Mouse (Mus musculus): ENCODE results near the gene Mrgprd. TPM values are rescaled to one million over a fixed set of nuclear protein-coding genes. Genes with fewer than 3 reads are reported as not detected.
A peak's percentile ranks its signal among the peaks of the same experiment; 100 is the strongest.

Mrgprd gene
- not detected in 2 replicates for polyA plus RNA-seq (2012; rRNA removed)

GRCm38 (mm10) chr7:145314785-145315411, at the start of gene Mrgprd:
TSS of gene Mrgprd (plus strand) at chr7:145314835.
- Histone ChIP-seq H3K27ac (ENCODE audit: insufficient read depth, low read depth, low read length) (no peak within 1 kb of the TSS), H3K27me3 (replicated peaks; ENCODE audit: control insufficient read depth, insufficient read depth, low read length) (no peaks in the 10 kb centered on the region), H3K4me1 (ENCODE audit: control insufficient read depth, insufficient read depth, low read length) (no peaks in the 10 kb centered on the region), H3K36me3 (ENCODE audit: control insufficient read depth, insufficient read depth, low read length) (no peaks in the 10 kb centered on the region), H3K4me3 (ENCODE audit: insufficient read depth, low read depth, low read length) (no peak within 1 kb of the TSS)
- DNase-seq: no peak
- TF ChIP-seq POLR2A (IDR thresholded peaks at IDR 0.05; ENCODE audit: low read depth, low read length) (no peak), CTCF (conservative IDR thresholded peaks at IDR 0.05; ENCODE audit: insufficient read depth, insufficient read length, low read depth, low read length) (no peak)
- WGBS: 97% methylated on average over 6 of the region's 6 CpGs

GRCm38 (mm10) chr7:145266011-145266410, 48.6 kb upstream of the Mrgprd start:
- TF ChIP-seq POLR2A (IDR thresholded peaks at IDR 0.05; ENCODE audit: low read depth, low read length): no peak
- TF ChIP-seq CTCF (conservative IDR thresholded peaks at IDR 0.05; ENCODE audit: insufficient read depth, insufficient read length, low read depth, low read length): no peak
- Histone ChIP-seq H3K4me3 (ENCODE audit: insufficient read depth, low read depth, low read length) (no peak overlapping the region), H3K27ac (ENCODE audit: insufficient read depth, low read depth, low read length) (no peak overlapping the region), H3K4me1 (ENCODE audit: control insufficient read depth, insufficient read depth, low read length) (no peaks in the 10 kb centered on the region), H3K27me3 (replicated peaks; ENCODE audit: control insufficient read depth, insufficient read depth, low read length) (no peaks in the 10 kb centered on the region), H3K36me3 (ENCODE audit: control insufficient read depth, insufficient read depth, low read length) (no peaks in the 10 kb centered on the region)
- 84% methylated on average over 2 of the region's 2 CpGs for WGBS
- DNase-seq: peak; percentile 70

- TF ChIP-seq CTCF (conservative IDR thresholded peaks at IDR 0.05; ENCODE audit: insufficient read depth, insufficient read length, low read depth, low read length): no peak
- TF ChIP-seq POLR2A (IDR thresholded peaks at IDR 0.05; ENCODE audit: low read depth, low read length): no peak
- DNase-seq: no peak
- no peak overlapping the region for H3K4me3 ChIP-seq (ENCODE audit: insufficient read depth, low read depth, low read length)
- H3K27me3 ChIP-seq (replicated peaks; ENCODE audit: control insufficient read depth, insufficient read depth, low read length): no peaks in the 10 kb centered on the region
- H3K36me3 ChIP-seq (ENCODE audit: control insufficient read depth, insufficient read depth, low read length): no peaks in the 10 kb centered on the region
- 79% methylated on average over 7 of the region's 7 CpGs for WGBS
- H3K4me1 ChIP-seq (ENCODE audit: control insufficient read depth, insufficient read depth, low read length): no peaks in the 10 kb centered on the region
- H3K27ac ChIP-seq (ENCODE audit: insufficient read depth, low read depth, low read length): no peak overlapping the region
Observed at GRCm38 (mm10) chr7:145268890-145269289, 45.7 kb upstream of the Mrgprd start.

GRCm38 (mm10) chr7:145270955-145271354, 43.7 kb upstream of the Mrgprd start:
- H3K4me3 ChIP-seq (ENCODE audit: insufficient read depth, low read depth, low read length): no peak overlapping the region
- TF ChIP-seq POLR2A (IDR thresholded peaks at IDR 0.05; ENCODE audit: low read depth, low read length) (no peak), CTCF (conservative IDR thresholded peaks at IDR 0.05; ENCODE audit: insufficient read depth, insufficient read length, low read depth, low read length) (no peak)
- H3K27me3 ChIP-seq (replicated peaks; ENCODE audit: control insufficient read depth, insufficient read depth, low read length): no peaks in the 10 kb centered on the region
- H3K4me1 ChIP-seq (ENCODE audit: control insufficient read depth, insufficient read depth, low read length): no peaks in the 10 kb centered on the region
- no peak overlapping the region for H3K27ac ChIP-seq (ENCODE audit: insufficient read depth, low read depth, low read length)
- no peak for DNase-seq
- WGBS: 90% methylated on average over 5 of the region's 5 CpGs
- H3K36me3 ChIP-seq (ENCODE audit: control insufficient read depth, insufficient read depth, low read length): no peaks in the 10 kb centered on the region

- Histone ChIP-seq H3K27me3 (replicated peaks; ENCODE audit: control insufficient read depth, insufficient read depth, low read length) (no peaks in the 10 kb centered on the region), H3K36me3 (ENCODE audit: control insufficient read depth, insufficient read depth, low read length) (no peaks in the 10 kb centered on the region), H3K4me1 (ENCODE audit: control insufficient read depth, insufficient read depth, low read length) (no peaks in the 10 kb centered on the region), H3K27ac (ENCODE audit: insufficient read depth, low read depth, low read length) (no peak overlapping the region), H3K4me3 (ENCODE audit: insufficient read depth, low read depth, low read length) (no peak overlapping the region)
- WGBS: 89% methylated on average over 3 of the region's 3 CpGs
- TF ChIP-seq CTCF (conservative IDR thresholded peaks at IDR 0.05; ENCODE audit: insufficient read depth, insufficient read length, low read depth, low read length): no peak
- TF ChIP-seq POLR2A (IDR thresholded peaks at IDR 0.05; ENCODE audit: low read depth, low read length): no peak
- DNase-seq: no peak
Observed at GRCm38 (mm10) chr7:145275488-145275887, 39.1 kb upstream of the Mrgprd start.

GRCm38 (mm10) chr7:145281396-145281795, 33.2 kb upstream of the Mrgprd start:
- no peaks in the 10 kb centered on the region for H3K27me3 ChIP-seq (replicated peaks; ENCODE audit: control insufficient read depth, insufficient read depth, low read length)
- H3K27ac ChIP-seq (ENCODE audit: insufficient read depth, low read depth, low read length): no peak overlapping the region
- 81% methylated on average over 4 of the region's 4 CpGs for WGBS
- no peak overlapping the region for H3K4me3 ChIP-seq (ENCODE audit: insufficient read depth, low read depth, low read length)
- no peak for TF ChIP-seq CTCF (conservative IDR thresholded peaks at IDR 0.05; ENCODE audit: insufficient read depth, insufficient read length, low read depth, low read length)
- TF ChIP-seq POLR2A (IDR thresholded peaks at IDR 0.05; ENCODE audit: low read depth, low read length): no peak
- H3K4me1 ChIP-seq (ENCODE audit: control insufficient read depth, insufficient read depth, low read length): peaks cover 7% of the 10 kb centered on the region
- H3K36me3 ChIP-seq (ENCODE audit: control insufficient read depth, insufficient read depth, low read length): no peaks in the 10 kb centered on the region
- no peak for DNase-seq

GRCm38 (mm10) chr7:145283041-145283440, 31.6 kb upstream of the Mrgprd start:
- DNase-seq: peak; percentile 17
- no peaks in the 10 kb centered on the region for H3K27me3 ChIP-seq (replicated peaks; ENCODE audit: control insufficient read depth, insufficient read depth, low read length)
- peak overlapping the region; percentile 75 for H3K4me3 ChIP-seq (ENCODE audit: insufficient read depth, low read depth, low read length)
- H3K27ac ChIP-seq (ENCODE audit: insufficient read depth, low read depth, low read length): no peak overlapping the region
- 40% methylated on average over 4 of the region's 4 CpGs for WGBS
- H3K36me3 ChIP-seq (ENCODE audit: control insufficient read depth, insufficient read depth, low read length): no peaks in the 10 kb centered on the region
- TF ChIP-seq CTCF (conservative IDR thresholded peaks at IDR 0.05; ENCODE audit: insufficient read depth, insufficient read length, low read depth, low read length): no peak
- no peak for TF ChIP-seq POLR2A (IDR thresholded peaks at IDR 0.05; ENCODE audit: low read depth, low read length)
- peaks cover 7% of the 10 kb centered on the region for H3K4me1 ChIP-seq (ENCODE audit: control insufficient read depth, insufficient read depth, low read length)
